Mouse (Mus musculus) embryonic fibroblast, embryonic 13.5 days (primary cell): ENCODE measurements at regions not wholly inside any gene's neighbourhood (a gene's known extent, or its start where the extent isn't known, plus 50 kb on each side); places are given as distances from the start of the nearest gene placed in this dataset.
A peak's percentile ranks its signal among the peaks of the same experiment; 100 is the strongest.

Experiments used
- H3K27ac ChIP-seq: 2 replicates; pipeline ENCODE4 v1.5.1; 2012; ENCODE audit warnings: low read length, control low read depth, inconsistent platforms; ENCODE audit not compliant: insufficient read depth
- H3K4me1 ChIP-seq: 2 replicates; pipeline ENCODE4 v1.6.1; 2011; ENCODE audit warnings: low read length; ENCODE audit not compliant: control insufficient read depth, insufficient read depth
- H3K4me3 ChIP-seq: 2 replicates; pipeline ENCODE4 v1.5.1; 2011; ENCODE audit warnings: mild to moderate bottlenecking, control low read depth, low read length; ENCODE audit not compliant: insufficient read depth
- CTCF ChIP-seq: IDR thresholded peaks from 2 replicates; pipeline ENCODE4 v1.5.1; 2011; ENCODE audit warnings: mild to moderate bottlenecking, control low read depth, low read length, moderate library complexity, borderline replicate concordance; ENCODE audit not compliant: insufficient read depth
- POLR2A ChIP-seq: IDR thresholded peaks from 2 replicates; pipeline ENCODE4 v1.6.1; 2011; ENCODE audit warnings: low read depth, mild to moderate bottlenecking, control low read depth, low read length, moderate library complexity

GRCm38 (mm10) chr15:37134913-37135589 is 127.5 kb upstream of the Zfp706 start:
- Histone ChIP-seq H3K4me3 (peak overlapping the region; percentile 38), H3K4me1 (no peaks in the 10 kb centered on the region), H3K27ac (no peak overlapping the region)
- TF ChIP-seq POLR2A = no peak
- TF ChIP-seq CTCF = no peak

DNA sequence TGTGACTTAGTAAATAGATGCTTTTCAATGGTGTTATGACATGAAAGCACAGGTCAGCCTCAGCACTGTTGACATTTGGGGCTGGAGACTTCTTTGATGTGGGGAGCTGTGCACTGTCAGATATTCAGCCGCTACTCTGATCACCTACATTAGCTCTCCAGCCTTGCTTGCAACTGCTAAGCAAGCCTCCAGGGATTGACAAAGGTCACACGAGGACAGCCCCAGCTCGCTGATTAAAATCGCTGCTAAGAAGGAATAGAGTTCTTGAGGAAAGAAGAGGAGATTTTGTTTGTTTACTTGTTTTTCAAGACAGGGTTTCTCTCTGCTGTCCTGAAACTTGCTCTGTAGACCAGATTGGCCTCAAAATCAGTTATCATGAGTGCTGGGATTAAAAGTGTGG is 126.8 kb upstream of the Zfp706 start:
- no peaks in the 10 kb centered on the region for H3K4me1 ChIP-seq
- no peak overlapping the region for H3K27ac ChIP-seq
- H3K4me3 ChIP-seq = no peak overlapping the region
- TF ChIP-seq CTCF = no peak
- no peak for TF ChIP-seq POLR2A

GRCm38 (mm10) chr15:37133916-37134315 is 126.3 kb upstream of the Zfp706 start:
- TF ChIP-seq CTCF (no peak), POLR2A (no peak)
- no peaks in the 10 kb centered on the region for H3K4me1 ChIP-seq
- H3K27ac ChIP-seq = no peak overlapping the region
- H3K4me3 ChIP-seq = no peak overlapping the region

DNA sequence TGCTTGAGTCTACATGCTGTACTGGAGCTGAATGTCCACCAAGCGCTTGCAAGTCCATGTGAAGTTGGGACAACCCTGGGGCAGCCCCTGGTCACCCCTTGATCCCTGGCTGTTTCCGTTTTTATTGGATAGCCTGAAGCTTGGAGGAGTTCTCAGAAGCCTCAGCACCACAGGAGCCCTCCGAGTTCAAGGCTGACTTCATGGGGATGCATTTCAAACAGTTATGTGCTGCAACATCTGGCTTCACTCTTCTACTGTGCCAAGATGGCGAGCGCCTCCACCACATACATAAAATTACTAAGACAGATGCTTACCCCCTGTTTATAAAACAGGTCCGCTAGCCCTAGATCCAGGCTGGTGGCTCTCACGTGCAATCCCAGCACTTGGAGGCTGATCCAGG is 120.1 kb upstream of the Zfp706 start:
- Histone ChIP-seq H3K4me1 (0 out of 2 replicates have a peak, but pooled peaks cover 2% of the 10 kb centered on the region), H3K27ac (no peak overlapping the region), H3K4me3 (no peak overlapping the region)
- TF ChIP-seq POLR2A (no peak), CTCF (no peak)

- H3K4me3 ChIP-seq = no peak overlapping the region
- no peak overlapping the region for H3K27ac ChIP-seq
- H3K4me1 ChIP-seq = 0 out of 2 replicates have a peak, but pooled peaks cover 2% of the 10 kb centered on the region
- TF ChIP-seq CTCF (no peak), POLR2A (no peak)
These were observed 119.6 kb upstream of the Zfp706 start for GRCm38 (mm10) chr15:37127170-37127569.

GRCm38 (mm10) chr15:37125823-37126222 is 118.2 kb upstream of the Zfp706 start:
- Histone ChIP-seq H3K27ac (no peak overlapping the region), H3K4me3 (no peak overlapping the region), H3K4me1 (0 out of 2 replicates have a peak, but pooled peaks cover 2% of the 10 kb centered on the region)
- TF ChIP-seq CTCF (no peak), POLR2A (no peak)

DNA sequence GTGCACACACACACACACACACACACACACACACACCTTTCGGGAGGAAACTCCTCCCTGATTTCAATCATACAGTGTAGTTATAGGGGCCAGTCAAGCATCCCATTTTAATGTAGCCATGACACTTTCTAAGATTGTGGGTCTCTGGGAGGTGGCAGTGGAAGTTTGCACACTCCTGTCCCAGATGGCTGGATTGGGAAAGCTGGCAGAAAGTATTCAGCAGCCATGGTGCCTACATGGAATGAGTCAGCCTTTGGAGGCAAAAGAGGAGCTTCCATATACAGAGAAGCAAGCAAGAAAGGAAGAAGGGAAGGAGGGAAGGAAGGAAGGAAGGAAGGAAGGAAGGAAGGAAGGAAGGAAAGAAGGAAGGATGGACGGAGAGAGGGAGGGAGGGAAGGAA is 117.4 kb upstream of the Zfp706 start:
- no peak overlapping the region for H3K4me3 ChIP-seq
- 0 out of 2 replicates have a peak, but pooled peaks cover 2% of the 10 kb centered on the region for H3K4me1 ChIP-seq
- TF ChIP-seq POLR2A (no peak), CTCF (no peak)
- no peak overlapping the region for H3K27ac ChIP-seq

GRCm38 (mm10) chr15:37124299-37124698 is 116.7 kb upstream of the Zfp706 start:
- no peak overlapping the region for H3K27ac ChIP-seq
- TF ChIP-seq CTCF (no peak), POLR2A (no peak)

GRCm38 (mm10) chr15:37120381-37120780 is 112.8 kb upstream of the Zfp706 start:
- Histone ChIP-seq H3K4me3 (no peak overlapping the region), H3K27ac (no peak overlapping the region), H3K4me1 (0 out of 2 replicates have a peak, but pooled peaks cover 2% of the 10 kb centered on the region)
- TF ChIP-seq POLR2A (no peak), CTCF (peak; percentile 77)

More at GRCm38 (mm10) chr15:37124299-37124698, 116.7 kb upstream of the Zfp706 start:
- H3K4me3 ChIP-seq = no peak overlapping the region
- 0 out of 2 replicates have a peak, but pooled peaks cover 2% of the 10 kb centered on the region for H3K4me1 ChIP-seq

DNA sequence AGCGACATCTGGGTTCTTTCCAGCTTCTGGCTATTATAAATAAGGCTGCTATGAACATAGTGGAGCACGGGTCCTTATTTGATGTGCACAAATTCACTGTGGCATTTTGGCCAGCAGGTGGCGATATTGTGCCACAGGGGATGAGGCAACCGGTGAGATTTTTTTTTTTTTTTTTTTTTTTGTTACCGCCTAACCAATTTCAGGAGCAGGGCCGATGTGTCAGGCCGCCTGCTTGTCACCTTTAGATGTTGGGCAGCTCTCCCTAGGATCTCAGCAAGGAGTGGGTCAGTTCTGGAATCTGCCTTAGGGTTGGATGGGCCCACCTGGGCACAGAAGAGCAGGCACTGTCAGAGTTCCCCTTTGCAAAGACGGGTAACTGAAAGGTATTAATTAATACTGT is 106.5 kb upstream of the Zfp706 start:
- TF ChIP-seq POLR2A = no peak
- peak; percentile 65; the same call in 1 of the 2 replicates for TF ChIP-seq CTCF
- Histone ChIP-seq H3K4me1 (no peaks in the 10 kb centered on the region), H3K4me3 (no peak overlapping the region), H3K27ac (no peak overlapping the region)
